Mouse (Mus musculus) heart, adult 2 months (tissue): ENCODE data around the gene Klc1.

ENCODE experiments used
- CTCF ChIP-seq: fragments of 200-600 bp; IDR thresholded peaks from 2 replicates; pipeline ENCODE4 v1.8.1; 2022; ENCODE audit warnings: antibody characterized with exemption, mild to moderate bottlenecking, moderate library complexity
- POLR2A ChIP-seq: fragments of 200-500 bp; IDR thresholded peaks from 2 replicates; pipeline ENCODE4 v1.6.1; 2011; ENCODE audit warnings: mild to moderate bottlenecking, low read depth, low read length, control low read depth; ENCODE audit not compliant: insufficient read depth

DNA sequence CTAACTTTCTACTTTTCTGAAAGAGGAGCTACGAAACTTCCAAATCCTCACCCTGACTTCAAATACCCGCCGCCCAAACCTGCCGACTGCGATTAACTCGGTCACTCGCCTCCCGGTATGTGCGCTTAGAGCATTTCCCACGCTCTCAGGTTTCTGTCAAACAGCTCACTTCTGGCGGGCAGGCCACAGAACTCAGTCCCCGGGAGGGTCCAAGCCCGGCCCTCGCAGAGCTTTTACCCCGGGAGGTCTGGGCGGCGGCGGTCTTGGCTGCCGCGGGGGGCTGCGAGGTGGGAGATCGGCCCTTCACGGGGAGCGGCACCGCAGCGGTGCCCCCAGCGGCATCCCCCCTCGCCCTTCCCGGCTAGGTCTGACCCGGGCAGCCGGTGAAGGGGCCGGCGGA, 46.2 kb upstream of the Klc1 start:
- TF ChIP-seq POLR2A: no peak
- no peak for TF ChIP-seq CTCF
